Mouse (Mus musculus) embryonic facial prominence, embryonic 15.5 days (tissue): Measurements from ENCODE around the gene Ube2e1. TPM values are rescaled to one million over a fixed set of nuclear protein-coding genes. Genes with fewer than 3 reads are reported as not detected.
A peak's percentile ranks its signal among the peaks of the same experiment; 100 is the strongest.

Experiments
- ATAC-seq: fragments of 200-750 bp; cut with Nextera tagmentation; 2 replicates; pipeline ENCODE4 v1.8.0; 2017; ENCODE audit warnings: low read depth, moderate TSS enrichment; ENCODE audit not compliant: insufficient number of reproducible peaks, low FRiP score, low TSS enrichment
- H3K27ac ChIP-seq: fragments of 300-500 bp; sonication (generic); replicated peaks from 2 replicates; pipeline ENCODE4 v1.5.1; 2015; ENCODE audit warnings: mild to moderate bottlenecking, inconsistent platforms
- H3K27me3 ChIP-seq: fragments of 300-500 bp; sonication (generic); 2 replicates; pipeline ENCODE4 v1.6.1; 2015; ENCODE audit warnings: inconsistent platforms
- H3K36me3 ChIP-seq: fragments of 300-500 bp; sonication (generic); 2 replicates; pipeline ENCODE4 v1.6.1; 2015; ENCODE audit warnings: mild to moderate bottlenecking, inconsistent platforms
- H3K4me1 ChIP-seq: fragments of 300-500 bp; sonication (generic); 2 replicates; pipeline ENCODE4 v1.6.1; 2015; ENCODE audit warnings: inconsistent platforms
- H3K4me2 ChIP-seq: fragments of 300-500 bp; sonication (generic); replicated peaks from 2 replicates; pipeline ENCODE4 v1.6.1; 2015; ENCODE audit warnings: mild to moderate bottlenecking, inconsistent platforms
- H3K4me3 ChIP-seq: fragments of 300-500 bp; sonication (generic); replicated peaks from 2 replicates; pipeline ENCODE4 v1.5.1; 2015; ENCODE audit warnings: mild to moderate bottlenecking, inconsistent platforms
- H3K9ac ChIP-seq: fragments of 300-500 bp; sonication (generic); 2 replicates; pipeline ENCODE4 v1.6.1; 2015; ENCODE audit warnings: inconsistent platforms
- H3K9me3 ChIP-seq: fragments of 300-500 bp; sonication (generic); replicated peaks from 2 replicates; pipeline ENCODE4 v1.6.1; 2016; ENCODE audit warnings: inconsistent platforms
- WGBS: fragments of 180-500 bp; shearing (Covaris S2); methylation state at CpG from one replicate; pipeline ENCODE4 v1.1.7; 2015; 5-methylcytosine and 5-hydroxymethylcytosine counted together
- polyA plus RNA-seq: library from polyadenylated mRNA; unstranded; fragments of >200 nt; fragmentation: Nextera tagmentation; extraction: Ambion mirVana; gene quantifications from 2 replicates; pipeline ENCODE4 v1.2.1, GENCODE M21; 2015

Ube2e1 gene
- polyA plus RNA-seq, 1 experiment from 2014 or later: 140 TPM

DNA sequence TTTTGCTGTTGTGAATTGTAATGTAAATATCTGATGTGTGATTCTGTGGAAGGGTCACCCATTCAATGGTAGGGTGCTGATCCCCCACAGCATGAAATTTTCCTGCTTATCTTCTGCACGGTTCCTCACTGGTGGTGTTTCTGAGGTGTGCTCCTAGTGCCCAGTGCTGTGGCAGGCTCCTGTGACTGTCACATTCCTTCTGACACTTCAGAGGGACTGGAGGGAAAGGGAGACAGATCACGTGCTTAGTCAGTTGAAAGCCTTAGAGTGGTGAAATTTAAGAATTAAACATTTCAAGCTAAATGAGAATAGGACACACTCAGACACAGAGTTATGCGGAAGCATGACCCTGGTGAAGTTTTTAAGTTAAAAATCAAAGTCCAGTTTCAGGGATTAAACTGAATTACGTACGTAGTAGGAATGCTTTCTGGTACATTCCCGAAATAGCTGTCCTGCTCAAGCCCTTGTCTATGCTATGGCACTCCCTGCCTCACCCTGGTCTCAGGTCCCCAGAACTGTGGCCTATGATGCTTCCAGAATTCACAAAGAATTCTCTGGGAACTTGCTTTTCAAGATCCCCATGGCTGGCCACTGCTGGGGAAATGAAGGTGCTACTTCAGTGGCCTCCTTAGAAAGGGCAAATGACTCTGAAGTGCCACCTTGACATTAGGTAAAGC lies 24.0 kb upstream of the Ube2e1 start:
- Histone ChIP-seq H3K4me3 (no peak overlapping the region), H3K36me3 (no peaks in the 10 kb centered on the region), H3K27me3 (no peaks in the 10 kb centered on the region), H3K4me2 (no peak overlapping the region), H3K27ac (no peak overlapping the region), H3K4me1 (0 out of 2 replicates have a peak, but pooled peaks cover 4% of the 10 kb centered on the region), H3K9ac (no peak overlapping the region), H3K9me3 (no peaks in the 10 kb centered on the region)
- no peak for ATAC-seq
- 69% methylated on average over 6 of the region's 6 CpGs for WGBS

GRCm38 (mm10) chr14:18353525-18353924 lies 21.9 kb upstream of the Ube2e1 start:
- ATAC-seq: no peak
- Histone ChIP-seq H3K27me3 (no peaks in the 10 kb centered on the region), H3K4me3 (no peak overlapping the region), H3K4me2 (no peak overlapping the region), H3K27ac (0 out of 2 replicates have a peak overlapping the region, but pooled peaks have one; percentile 23), H3K4me1 (0 out of 2 replicates have a peak, but pooled peaks cover 4% of the 10 kb centered on the region), H3K9me3 (no peaks in the 10 kb centered on the region), H3K9ac (no peak overlapping the region), H3K36me3 (no peaks in the 10 kb centered on the region)
- 46% methylated on average over 3 of the region's 3 CpGs for WGBS

DNA sequence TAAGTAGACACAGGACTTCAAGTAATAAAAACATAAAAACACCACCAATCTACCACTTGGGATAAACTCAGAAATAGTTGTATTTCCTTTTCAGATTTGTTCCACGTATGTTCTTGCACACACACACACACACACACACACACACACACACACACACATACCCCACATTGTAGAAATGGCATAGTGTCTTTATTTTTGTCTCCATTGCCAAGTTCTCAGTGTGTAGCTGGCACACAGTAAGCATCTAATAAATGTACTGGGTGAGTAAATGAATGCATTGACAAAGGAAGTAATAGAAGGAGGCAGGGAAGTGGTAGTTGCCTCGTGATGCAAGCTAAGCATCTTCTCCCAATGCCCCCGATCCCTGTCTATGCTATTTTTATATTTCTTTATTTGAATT lies 21.3 kb upstream of the Ube2e1 start:
- Histone ChIP-seq H3K4me1 (0 out of 2 replicates have a peak, but pooled peaks cover 4% of the 10 kb centered on the region), H3K9ac (no peak overlapping the region), H3K4me2 (no peak overlapping the region), H3K27ac (no peak overlapping the region), H3K36me3 (no peaks in the 10 kb centered on the region), H3K9me3 (no peaks in the 10 kb centered on the region), H3K27me3 (no peaks in the 10 kb centered on the region), H3K4me3 (no peak overlapping the region)
- WGBS: 64% methylated on average over 3 of the region's 3 CpGs
- ATAC-seq: no peak

DNA sequence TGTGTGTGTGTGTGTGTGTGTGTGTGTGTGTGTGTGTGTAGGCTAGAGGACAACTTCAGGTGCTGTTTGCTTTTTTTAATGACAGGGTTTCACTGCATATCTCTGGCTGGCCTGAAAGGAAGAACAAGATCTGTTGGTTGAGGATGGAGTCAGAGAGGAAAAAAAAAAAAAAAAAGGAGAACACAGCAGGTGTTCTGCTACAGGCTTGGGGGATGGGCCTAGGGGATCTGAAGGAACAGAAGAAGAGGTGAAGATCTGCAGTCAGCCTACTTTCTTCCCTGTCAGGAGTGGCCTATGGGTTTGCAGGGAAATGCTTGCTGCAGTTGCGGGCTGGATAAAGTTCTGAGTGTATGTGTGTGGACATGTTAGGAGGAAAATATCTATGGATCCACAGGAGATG lies 19.0 kb upstream of the Ube2e1 start:
- WGBS: 60% methylated on average over 1 of the region's 1 CpGs
- Histone ChIP-seq H3K27me3 (no peaks in the 10 kb centered on the region), H3K36me3 (no peaks in the 10 kb centered on the region), H3K9me3 (no peaks in the 10 kb centered on the region), H3K27ac (no peak overlapping the region), H3K4me1 (0 out of 2 replicates have a peak, but pooled peaks cover 4% of the 10 kb centered on the region), H3K9ac (no peak overlapping the region), H3K4me2 (no peak overlapping the region), H3K4me3 (no peak overlapping the region)
- no peak for ATAC-seq

DNA sequence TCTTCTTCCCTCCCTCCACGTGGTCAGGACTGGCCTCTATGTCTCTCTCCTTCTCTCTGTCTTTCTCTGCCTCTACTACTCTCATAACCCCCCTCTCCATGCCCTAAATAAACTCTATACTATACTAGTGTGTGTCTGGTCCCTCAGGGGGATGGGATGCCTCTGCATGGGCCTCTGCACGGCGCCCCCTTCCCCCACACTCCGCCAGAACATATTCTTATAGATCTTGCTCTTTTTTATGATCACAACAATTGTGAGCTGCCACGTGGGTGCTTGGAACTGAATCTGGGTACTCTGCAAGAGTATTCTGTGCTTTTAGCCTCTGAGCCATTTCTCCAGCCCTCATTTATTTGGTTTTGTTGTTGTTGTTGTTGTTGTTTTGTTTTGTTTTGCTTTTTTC lies 18.2 kb upstream of the Ube2e1 start:
- no peak overlapping the region for H3K4me3 ChIP-seq
- no peaks in the 10 kb centered on the region for H3K36me3 ChIP-seq
- H3K9ac ChIP-seq: no peak overlapping the region
- no peak overlapping the region for H3K4me2 ChIP-seq
- no peak for ATAC-seq
- no peak overlapping the region for H3K27ac ChIP-seq
- H3K27me3 ChIP-seq: no peaks in the 10 kb centered on the region
- 0 out of 2 replicates have a peak, but pooled peaks cover 4% of the 10 kb centered on the region for H3K4me1 ChIP-seq
- H3K9me3 ChIP-seq: no peaks in the 10 kb centered on the region
- WGBS: 55% methylated on average over 5 of the region's 5 CpGs

- ATAC-seq: no peak
Measured at GRCm38 (mm10) chr14:18343589-18343988, 11.9 kb upstream of the Ube2e1 start.

GRCm38 (mm10) chr14:18342749-18343148 lies 11.1 kb upstream of the Ube2e1 start:
- Histone ChIP-seq H3K27me3 (no peaks in the 10 kb centered on the region), H3K4me2 (no peak overlapping the region), H3K4me3 (no peak overlapping the region), H3K27ac (no peak overlapping the region), H3K4me1 (no peaks in the 10 kb centered on the region), H3K9ac (no peak overlapping the region), H3K9me3 (no peaks in the 10 kb centered on the region), H3K36me3 (no peaks in the 10 kb centered on the region)
- no peak for ATAC-seq
- WGBS: 76% methylated on average over 2 of the region's 2 CpGs

More at GRCm38 (mm10) chr14:18343589-18343988, 11.9 kb upstream of the Ube2e1 start:
- no peak overlapping the region for H3K4me3 ChIP-seq
- H3K9me3 ChIP-seq: no peaks in the 10 kb centered on the region
- no peak overlapping the region for H3K27ac ChIP-seq
- 68% methylated on average over 4 of the region's 4 CpGs for WGBS
- no peak overlapping the region for H3K4me2 ChIP-seq
- H3K27me3 ChIP-seq: no peaks in the 10 kb centered on the region
- no peaks in the 10 kb centered on the region for H3K36me3 ChIP-seq
- H3K9ac ChIP-seq: no peak overlapping the region
- no peaks in the 10 kb centered on the region for H3K4me1 ChIP-seq

DNA sequence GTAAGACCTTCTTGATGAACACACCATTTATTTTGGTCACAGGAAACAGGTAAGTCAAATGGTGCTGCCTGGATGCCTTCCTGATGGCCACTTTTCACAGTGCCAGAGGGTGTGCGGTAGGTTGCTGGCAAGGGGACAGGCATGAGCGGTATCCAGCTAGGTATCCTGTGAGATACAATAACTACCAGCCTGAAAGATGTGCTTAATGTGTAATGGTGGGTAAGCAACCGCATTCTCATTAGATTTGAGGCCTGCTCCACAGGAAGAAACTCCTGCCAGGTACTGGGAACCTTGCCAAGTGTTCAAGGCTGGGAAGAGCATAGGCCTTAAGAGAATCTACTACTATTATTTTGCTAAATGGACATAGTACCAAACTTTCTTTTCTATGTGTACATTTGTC lies 9.4 kb upstream of the Ube2e1 start:
- no peak overlapping the region for H3K4me2 ChIP-seq
- 79% methylated on average over 3 of the region's 3 CpGs for WGBS
- H3K27ac ChIP-seq: no peak overlapping the region
- no peaks in the 10 kb centered on the region for H3K36me3 ChIP-seq
- no peak overlapping the region for H3K4me3 ChIP-seq
- no peak for ATAC-seq
- H3K9ac ChIP-seq: no peak overlapping the region
- no peaks in the 10 kb centered on the region for H3K4me1 ChIP-seq
- H3K9me3 ChIP-seq: no peaks in the 10 kb centered on the region
- no peaks in the 10 kb centered on the region for H3K27me3 ChIP-seq

DNA sequence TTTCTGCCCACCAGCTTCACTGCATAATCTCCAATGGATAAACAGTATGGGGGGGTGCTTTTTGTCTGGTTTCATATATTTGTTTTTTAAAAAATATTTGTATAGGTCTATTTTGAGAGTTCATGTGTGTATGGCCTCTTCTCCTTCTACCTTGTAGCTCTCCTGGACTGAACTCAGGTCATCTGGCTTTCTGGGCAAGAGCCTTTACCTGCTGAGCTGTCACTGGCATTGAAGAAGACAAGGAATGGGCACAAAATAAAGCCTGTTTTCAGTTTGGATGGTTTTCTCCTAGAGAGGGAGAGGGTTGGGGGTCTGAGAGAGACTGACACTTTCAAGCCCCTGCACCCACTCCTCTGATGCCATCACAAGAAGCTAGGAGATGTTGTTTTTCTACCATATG lies 4.4 kb upstream of the Ube2e1 start:
- no peaks in the 10 kb centered on the region for H3K9me3 ChIP-seq
- no peak overlapping the region for H3K4me3 ChIP-seq
- ATAC-seq: no peak
- H3K4me2 ChIP-seq: no peak overlapping the region
- H3K27me3 ChIP-seq: no peaks in the 10 kb centered on the region
- no peak overlapping the region for H3K9ac ChIP-seq
- no peaks in the 10 kb centered on the region for H3K36me3 ChIP-seq
- H3K4me1 ChIP-seq: no peaks in the 10 kb centered on the region
- H3K27ac ChIP-seq: no peak overlapping the region

DNA sequence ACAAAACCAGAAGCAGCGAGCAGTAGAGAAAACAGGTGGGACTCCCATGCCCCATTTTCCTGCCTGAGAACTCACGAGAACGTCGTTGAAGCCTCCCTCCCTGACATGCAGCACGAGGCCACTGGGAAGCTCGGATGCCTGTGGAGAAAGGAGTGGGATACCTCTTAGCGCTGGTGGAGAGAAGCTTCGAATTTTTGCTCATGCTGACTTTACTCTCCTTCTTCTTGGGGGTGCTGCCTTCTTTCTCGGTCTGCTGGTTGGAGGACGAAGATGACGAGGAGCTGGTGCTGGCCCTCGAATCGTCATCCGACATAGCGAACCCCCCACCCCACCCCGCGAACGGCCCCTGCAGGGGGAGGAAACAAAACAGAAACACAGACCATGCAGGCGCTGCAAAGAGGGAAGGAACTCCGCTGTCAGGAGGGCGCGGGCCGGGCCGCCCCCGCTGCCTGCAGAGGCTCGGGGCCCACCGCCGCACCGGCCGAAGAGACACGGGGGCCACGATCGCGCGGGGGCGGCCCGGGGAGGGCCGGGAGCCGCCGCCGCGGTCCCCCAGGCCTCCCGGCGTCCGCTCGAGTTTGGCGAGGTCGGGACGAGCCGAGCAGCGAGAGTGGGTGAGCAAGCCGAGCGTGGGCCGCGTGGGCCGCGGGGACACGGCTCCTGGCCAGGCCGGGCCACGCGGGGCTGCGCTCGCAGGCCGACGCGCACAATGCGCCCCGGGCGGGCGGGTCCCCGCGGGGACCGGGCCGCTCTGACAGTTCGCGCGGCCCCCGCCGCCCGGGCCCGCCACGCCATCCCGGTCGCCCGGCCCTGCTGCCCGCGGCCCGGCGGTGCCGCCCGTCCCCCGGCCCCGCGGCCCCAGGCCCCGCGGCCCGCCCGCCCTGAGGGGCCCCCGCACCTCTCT lies 618 bp downstream of the Ube2e1 start:
- no peaks in the 10 kb centered on the region for H3K9me3 ChIP-seq
- ATAC-seq: peak; percentile 78
- H3K27ac ChIP-seq: peak overlapping the region; percentile 86
- no peaks in the 10 kb centered on the region for H3K27me3 ChIP-seq
- H3K9ac ChIP-seq: peak overlapping the region; percentile 93
- H3K4me3 ChIP-seq: peak overlapping the region; percentile 74
- H3K36me3 ChIP-seq: no peaks in the 10 kb centered on the region
- under 1% methylated on average over 72 of the region's 99 CpGs for WGBS
- H3K4me2 ChIP-seq: peak overlapping the region; percentile 76
- peaks cover 22% of the 10 kb centered on the region for H3K4me1 ChIP-seq

- Histone ChIP-seq H3K27me3 (no peaks in the 10 kb centered on the region), H3K9me3 (no peaks in the 10 kb centered on the region), H3K4me2 (peak overlapping the region; percentile 77), H3K9ac (peak overlapping the region; percentile 15; the same call in 1 of the 2 replicates), H3K4me3 (peak overlapping the region; percentile 41), H3K27ac (no peak overlapping the region), H3K36me3 (no peaks in the 10 kb centered on the region), H3K4me1 (peaks cover 22% of the 10 kb centered on the region)
- no peak for ATAC-seq
- 5% methylated on average over 35 of the region's 37 CpGs for WGBS
Measured at GRCm38 (mm10) chr14:18326968-18327672, 4.5 kb downstream of the Ube2e1 start.
